Mouse (Mus musculus): ENCODE measurements around the gene Hipk2. TPM values are rescaled to one million over a fixed set of nuclear protein-coding genes. Genes with fewer than 3 reads are reported as not detected.
A peak's percentile ranks its signal among the peaks of the same experiment; 100 is the strongest.

The Hipk2 gene
- total and polyA plus RNA-seq, 3 experiments: 3.9 to 85.1 (median 14.1) TPM

DNA sequence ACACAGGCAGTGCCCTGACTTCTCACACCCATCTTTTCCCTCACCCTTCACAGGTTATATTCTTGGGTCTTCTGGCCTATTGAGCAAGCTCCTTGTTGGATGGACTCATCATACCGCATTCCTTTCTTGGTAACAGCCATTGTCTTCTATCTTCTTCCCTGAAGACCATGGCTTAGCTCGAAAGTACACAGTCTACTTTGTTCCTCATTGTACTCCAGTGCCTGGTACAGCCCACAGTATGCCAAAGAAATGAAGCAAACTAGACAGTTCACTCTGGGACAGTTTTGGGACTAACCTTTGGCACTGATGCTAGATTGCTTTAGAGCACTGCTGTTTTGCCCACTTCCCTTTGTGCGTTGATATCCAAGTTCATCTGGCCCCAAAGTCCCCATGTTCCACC lies 133.5 kb downstream of the Hipk2 start:
- Histone ChIP-seq H3K9ac (ENCODE audit: control insufficient read depth, low read depth, low read length, poor library complexity, severe bottlenecking) (no peak overlapping the region), H3K27ac (ENCODE audit: control insufficient read depth, low read depth, low read length) (no peak overlapping the region), H3K27me3 (ENCODE audit: control insufficient read depth in 1 of 2, insufficient read depth in 2 of 2, low read length in 2 of 2) (no peaks in the 10 kb centered on the region), H3K4me1 (ENCODE audit: control insufficient read depth in 1 of 2, insufficient read depth in 2 of 2, low read length in 2 of 2) (peaks cover 14 to 21% of the 10 kb centered on the region in 2 experiments), H3K9me3 (replicated peaks; ENCODE audit: insufficient read depth, low read length) (no peaks in the 10 kb centered on the region), H3K79me2 (ENCODE audit: control insufficient read depth, insufficient read depth, low read length, poor library complexity) (no peaks in the 10 kb centered on the region), H3K4me3 (ENCODE audit: control insufficient read depth in 1 of 2, insufficient read depth in 1 of 2, low read depth in 2 of 2, low read length in 2 of 2) (no peak overlapping the region), H3K36me3 (ENCODE audit: control insufficient read depth in 1 of 2, insufficient read depth in 2 of 2, low read length in 2 of 2) (peaks cover 0 to 21% of the 10 kb centered on the region in 2 experiments; a peak in 2 of 4 replicates)
- TF ChIP-seq TCF12 (IDR thresholded peaks at IDR 0.05; ENCODE audit: low read depth, low read length) (no peak), MYC (IDR thresholded peaks at IDR 0.05; ENCODE audit: low read depth, low read length) (no peak), RAD21 (IDR thresholded peaks at IDR 0.05; ENCODE audit: low read depth, low read length) (no peak), MYB (IDR thresholded peaks at IDR 0.05; ENCODE audit: low read depth, low read length) (no peak), USF1 (IDR thresholded peaks at IDR 0.05; ENCODE audit: low read depth, low read length) (no peak), POLR2A (IDR thresholded peaks at IDR 0.05; ENCODE audit: control insufficient read depth in 1 of 2, insufficient read depth in 1 of 2, low read depth in 1 of 2, low read length in 2 of 2, poor library complexity in 1 of 2) (no peak), BHLHE40 (IDR thresholded peaks at IDR 0.05; ENCODE audit: borderline replicate concordance, low read depth, low read length) (no peak), CTCF (IDR thresholded peaks at IDR 0.05 in 2 of 3, conservative IDR thresholded peaks at IDR 0.05 in 1 of 3; ENCODE audit: control insufficient read depth in 1 of 3, insufficient read depth in 1 of 3, low read depth in 2 of 3, low read length in 3 of 3, poor library complexity in 1 of 3, severe bottlenecking in 1 of 3) (no peak), SMC3 (IDR thresholded peaks at IDR 0.05; ENCODE audit: low read depth, low read length) (no peak), POLR2AphosphoS5 (IDR thresholded peaks at IDR 0.05; ENCODE audit: borderline replicate concordance, low read depth, low read length) (no peak), E2F4 (IDR thresholded peaks at IDR 0.05; ENCODE audit: borderline replicate concordance, low read depth, low read length) (no peak), TAL1 (IDR thresholded peaks at IDR 0.05; ENCODE audit: low read length) (no peak), USF2 (IDR thresholded peaks at IDR 0.05; ENCODE audit: borderline replicate concordance in 1 of 2, insufficient read depth in 1 of 2, low read depth in 1 of 2, low read length in 2 of 2) (no peak), ETS1 (IDR thresholded peaks at IDR 0.05; ENCODE audit: low read depth, low read length) (no peak), GABPA (IDR thresholded peaks at IDR 0.05; ENCODE audit: low read depth, low read length) (no peak), ZNF384 (IDR thresholded peaks at IDR 0.05; ENCODE audit: low read depth, low read length) (no peak)
- no peak for DNase-seq (ENCODE audit: low read depth, low spot score)

- no peak for DNase-seq (ENCODE audit: low read depth, low spot score)
- Histone ChIP-seq H3K4me1 (ENCODE audit: control insufficient read depth in 1 of 2, insufficient read depth in 2 of 2, low read length in 2 of 2) (peaks cover 14 to 24% of the 10 kb centered on the region in 2 experiments), H3K36me3 (ENCODE audit: control insufficient read depth in 1 of 2, insufficient read depth in 2 of 2, low read length in 2 of 2) (peaks cover 0 to 24% of the 10 kb centered on the region in 2 experiments; a peak in 2 of 4 replicates), H3K27me3 (ENCODE audit: control insufficient read depth in 1 of 2, insufficient read depth in 2 of 2, low read length in 2 of 2) (no peaks in the 10 kb centered on the region), H3K9me3 (replicated peaks; ENCODE audit: insufficient read depth, low read length) (no peaks in the 10 kb centered on the region), H3K9ac (ENCODE audit: control insufficient read depth, low read depth, low read length, poor library complexity, severe bottlenecking) (no peak overlapping the region), H3K27ac (ENCODE audit: control insufficient read depth, low read depth, low read length) (no peak overlapping the region), H3K4me3 (ENCODE audit: control insufficient read depth in 1 of 2, insufficient read depth in 1 of 2, low read depth in 2 of 2, low read length in 2 of 2) (no peak overlapping the region), H3K79me2 (ENCODE audit: control insufficient read depth, insufficient read depth, low read length, poor library complexity) (no peaks in the 10 kb centered on the region)
- TF ChIP-seq ZC3H11A (IDR thresholded peaks at IDR 0.05; ENCODE audit: low read depth, low read length) (0 out of 2 replicates have a peak, but pooled peaks have one; percentile 20), RAD21 (IDR thresholded peaks at IDR 0.05; ENCODE audit: low read depth, low read length) (peak; percentile 14), ELF1 (IDR thresholded peaks at IDR 0.05; ENCODE audit: low read depth, low read length) (no peak), SMC3 (IDR thresholded peaks at IDR 0.05; ENCODE audit: low read depth, low read length) (peak; percentile 32), CTCF (IDR thresholded peaks at IDR 0.05 in 2 of 3, conservative IDR thresholded peaks at IDR 0.05 in 1 of 3; ENCODE audit: control insufficient read depth in 1 of 3, insufficient read depth in 1 of 3, low read depth in 2 of 3, low read length in 3 of 3, poor library complexity in 1 of 3, severe bottlenecking in 1 of 3) (peak in 1 of 3 experiments; percentile 30; a peak in 1 of 6 replicates)
These were observed 134.9 kb downstream of the Hipk2 start for GRCm38 (mm10) chr6:38741024-38741423.
